19 mouse cellular contexts compared by ENCODE assay signal in the genomic region with DNA sequence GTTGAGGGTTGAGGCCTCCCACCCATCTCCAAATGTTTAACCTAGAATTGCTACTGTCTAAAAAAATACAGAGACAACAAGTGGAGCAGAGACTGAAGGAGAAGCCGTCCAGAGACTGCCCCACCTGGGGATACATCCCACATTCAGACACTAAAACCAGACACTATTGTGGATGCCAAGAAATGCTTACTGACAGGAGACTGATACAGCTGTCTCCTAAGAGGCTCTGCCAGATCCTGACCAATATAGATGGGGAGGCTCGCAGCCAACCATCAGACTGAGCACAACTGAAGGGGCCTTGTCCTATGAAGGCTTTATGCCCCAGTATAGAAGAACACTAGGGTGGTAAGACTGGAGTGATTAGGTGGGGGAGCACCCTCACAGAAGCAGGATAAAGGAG.
A peak's percentile ranks its signal among the peaks of the same experiment; 100 is the strongest.
DNase-seq lines count a peak whose midpoint lies in the region.
"Had no signal": no experiment of that assay in that cellular context is flagged by ENCODE, and none has a peak within 500 bp of the region (broad histone marks: within the 10 kb centered on the region; RNA-seq: fewer than 3 reads in every experiment).

No protein-coding gene starts in this region.

- intact Hi-C loops in left cerebral cortex, postnatal 14 days (cut with DNase I): no loop called here

- peak; percentile 6 to 7 for DNase-seq in cerebellum, postnatal 14 days
- DNase-seq in cerebellum, postnatal 25 days: no peak
- peak; percentile 15 to 28 for DNase-seq in left cerebral cortex, postnatal 14 days (ENCODE audit: low spot score in 2 of 2)
- no peak for DNase-seq in left cerebral cortex, adult 11 months (ENCODE audit: low spot score)
- DNase-seq in right cerebral cortex, postnatal 10 days (ENCODE audit: low spot score in 2 of 2): peak; percentile 30 to 58
- DNase-seq in right cerebral cortex, postnatal 14 days: no peak
- DNase-seq in right cerebral cortex, postnatal 36 days (ENCODE audit: low spot score in 2 of 2): peak; percentile 12 to 39
- DNase-seq: adrenal gland, postnatal 10 days; adrenal gland, postnatal 36 days; B cell, adult 2 months; cerebellum, adult 11 months; cerebellum, adult 8-10 months; cerebellum, postnatal 36 days; embryo, embryonic 11 days; gastrocnemius, adult 2 months; gastrocnemius, postnatal 14 days; heart, adult 11 months; heart, postnatal 10 days; heart, postnatal 36 days had no signal

Comparison
In these comparisons a context has a peak if more than half of its experiments do, and no peak if none do; other contexts are left out.
1. DNase-seq: peak in cerebellum, postnatal 14 days (2 of 2), left cerebral cortex, postnatal 14 days (2 of 2), right cerebral cortex, postnatal 10 days (2 of 2) and right cerebral cortex, postnatal 36 days (2 of 2); none in cerebellum, postnatal 25 days (0 of 2), left cerebral cortex, adult 11 months (single experiment) and right cerebral cortex, postnatal 14 days (single experiment).